Mouse (Mus musculus): ENCODE measurements around the gene Rapgef4. TPM values are rescaled to one million over a fixed set of nuclear protein-coding genes. Genes with fewer than 3 reads are reported as not detected.

The Rapgef4 gene
- polyA plus RNA-seq, 1 experiment, result 8.1 TPM

GRCm38 (mm10) chr2:71985730-71986129 is 4.7 kb downstream of the Rapgef4 start:
- peaks cover 7% of the 10 kb centered on the region for H3K4me1 ChIP-seq (ENCODE audit: control insufficient read depth, insufficient read depth, low read length)
- no peaks in the 10 kb centered on the region for H3K36me3 ChIP-seq (ENCODE audit: control insufficient read depth, insufficient read depth, low read length)
- no peak overlapping the region for H3K4me3 ChIP-seq (ENCODE audit: control insufficient read depth, low read depth, low read length)
- no peaks in the 10 kb centered on the region; the same call in 1 of the 2 replicates for H3K27me3 ChIP-seq (ENCODE audit: control insufficient read depth, insufficient read depth, low read length)
- no peak overlapping the region for H3K27ac ChIP-seq (ENCODE audit: control insufficient read depth, insufficient read depth, low read depth, low read length)
- TF ChIP-seq POLR2A (IDR thresholded peaks at IDR 0.05; ENCODE audit: control insufficient read depth, low read depth, low read length), result no peak
- no peak for TF ChIP-seq CTCF (IDR thresholded peaks at IDR 0.05; ENCODE audit: control insufficient read depth, insufficient read depth, insufficient replicate concordance, low read depth, low read length)

GRCm38 (mm10) chr2:71986276-71986848 is 5.3 kb downstream of the Rapgef4 start:
- Histone ChIP-seq H3K4me3 (ENCODE audit: control insufficient read depth, low read depth, low read length) (no peak overlapping the region), H3K27me3 (ENCODE audit: control insufficient read depth, insufficient read depth, low read length) (no peaks in the 10 kb centered on the region), H3K27ac (ENCODE audit: control insufficient read depth, insufficient read depth, low read depth, low read length) (no peak overlapping the region), H3K36me3 (ENCODE audit: control insufficient read depth, insufficient read depth, low read length) (no peaks in the 10 kb centered on the region), H3K4me1 (ENCODE audit: control insufficient read depth, insufficient read depth, low read length) (peaks cover 3% of the 10 kb centered on the region; the same call in 1 of the 2 replicates)
- TF ChIP-seq CTCF (IDR thresholded peaks at IDR 0.05; ENCODE audit: control insufficient read depth, insufficient read depth, insufficient replicate concordance, low read depth, low read length), result no peak
- no peak for TF ChIP-seq POLR2A (IDR thresholded peaks at IDR 0.05; ENCODE audit: control insufficient read depth, low read depth, low read length)

DNA sequence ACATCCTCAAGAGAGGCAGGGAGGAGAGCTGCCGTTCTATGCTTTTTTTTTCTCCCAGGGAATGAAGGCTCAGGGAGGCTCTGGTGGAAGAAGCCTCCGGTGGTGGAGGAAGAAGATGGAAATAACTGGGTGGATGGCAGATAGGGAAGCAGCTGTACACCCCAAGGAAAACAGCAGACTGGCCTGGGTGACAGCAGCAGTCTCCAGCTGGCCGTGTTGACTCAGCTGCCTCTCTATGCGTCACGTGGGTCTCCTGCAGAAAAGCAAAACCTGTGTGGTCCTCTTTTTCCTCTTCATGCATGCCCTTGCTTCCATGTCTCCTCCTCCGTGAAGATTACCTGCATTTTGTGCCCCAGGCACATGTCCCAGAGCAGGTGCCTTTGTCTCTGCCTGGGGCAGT is 7.5 kb downstream of the Rapgef4 start:
- H3K4me1 ChIP-seq (ENCODE audit: control insufficient read depth, insufficient read depth, low read length), result no peaks in the 10 kb centered on the region

DNA sequence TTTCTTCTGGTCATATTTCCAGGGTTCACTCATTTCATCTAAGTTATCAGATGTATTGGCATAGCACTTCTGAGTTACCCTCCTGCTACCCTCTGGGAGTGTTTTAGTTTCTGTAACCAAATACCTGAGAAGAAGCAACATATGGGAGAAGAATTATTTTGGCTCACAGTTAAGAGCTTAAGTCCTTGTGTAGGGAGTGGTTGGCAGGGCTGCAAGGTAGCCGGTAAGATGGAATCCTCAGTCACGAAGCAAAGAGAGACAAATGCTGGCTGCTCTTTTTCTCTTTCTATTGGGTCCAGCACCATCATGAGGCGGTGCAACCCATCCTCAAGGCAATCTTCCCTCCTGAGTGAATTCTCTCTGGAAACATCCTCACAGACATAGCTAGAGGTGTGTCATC is 11.1 kb downstream of the Rapgef4 start:
- no peaks in the 10 kb centered on the region for H3K36me3 ChIP-seq (ENCODE audit: control insufficient read depth, insufficient read depth, low read length)
- H3K27me3 ChIP-seq (ENCODE audit: control insufficient read depth, insufficient read depth, low read length), result no peaks in the 10 kb centered on the region
- H3K4me1 ChIP-seq (ENCODE audit: control insufficient read depth, insufficient read depth, low read length), result no peaks in the 10 kb centered on the region
- H3K4me3 ChIP-seq (ENCODE audit: control insufficient read depth, low read depth, low read length), result no peak overlapping the region
- no peak overlapping the region for H3K27ac ChIP-seq (ENCODE audit: control insufficient read depth, insufficient read depth, low read depth, low read length)
- TF ChIP-seq POLR2A (IDR thresholded peaks at IDR 0.05; ENCODE audit: control insufficient read depth, low read depth, low read length) (no peak), CTCF (IDR thresholded peaks at IDR 0.05; ENCODE audit: control insufficient read depth, insufficient read depth, insufficient replicate concordance, low read depth, low read length) (no peak)

More for the DNA sequence above, 7.5 kb downstream of the Rapgef4 start:
- Histone ChIP-seq H3K27ac (ENCODE audit: control insufficient read depth, insufficient read depth, low read depth, low read length) (no peak overlapping the region), H3K4me3 (ENCODE audit: control insufficient read depth, low read depth, low read length) (no peak overlapping the region), H3K27me3 (ENCODE audit: control insufficient read depth, insufficient read depth, low read length) (no peaks in the 10 kb centered on the region), H3K36me3 (ENCODE audit: control insufficient read depth, insufficient read depth, low read length) (no peaks in the 10 kb centered on the region)
- TF ChIP-seq CTCF (IDR thresholded peaks at IDR 0.05; ENCODE audit: control insufficient read depth, insufficient read depth, insufficient replicate concordance, low read depth, low read length) (no peak), POLR2A (IDR thresholded peaks at IDR 0.05; ENCODE audit: control insufficient read depth, low read depth, low read length) (no peak)

DNA sequence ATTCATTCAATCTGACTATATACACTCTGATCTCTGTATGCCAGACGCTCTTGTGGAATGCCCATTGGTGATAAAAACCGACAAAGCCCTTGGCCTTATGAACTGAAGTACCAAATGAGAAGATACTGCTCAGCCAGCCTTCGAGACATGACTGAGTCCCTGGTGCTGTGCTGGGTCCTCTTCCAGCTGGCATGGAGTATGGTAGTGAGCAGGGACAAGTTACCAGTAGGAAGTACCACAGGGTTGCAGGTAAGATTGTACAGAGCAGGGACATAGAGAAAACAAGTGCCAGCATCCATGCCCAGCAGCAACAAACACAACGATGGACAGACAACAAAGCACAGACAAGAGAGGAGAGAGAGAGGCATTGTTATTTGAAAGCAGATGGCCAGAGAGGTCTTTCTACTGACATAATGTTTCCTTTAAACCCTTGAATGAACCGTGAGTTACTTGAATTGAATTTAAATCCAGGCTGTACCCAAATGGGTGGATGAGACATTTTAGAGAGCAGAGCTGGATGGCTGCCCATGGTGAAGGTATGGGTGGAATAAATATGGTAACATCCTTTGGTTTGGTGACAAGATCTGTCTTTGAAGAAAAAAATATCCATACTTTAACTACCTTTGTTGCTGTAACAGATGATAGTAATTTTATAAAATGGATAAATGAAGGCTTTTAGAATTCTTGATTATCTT is 12.8 kb downstream of the Rapgef4 start:
- TF ChIP-seq POLR2A (IDR thresholded peaks at IDR 0.05; ENCODE audit: control insufficient read depth, low read depth, low read length) (no peak), CTCF (IDR thresholded peaks at IDR 0.05; ENCODE audit: control insufficient read depth, insufficient read depth, insufficient replicate concordance, low read depth, low read length) (no peak)
- Histone ChIP-seq H3K27ac (ENCODE audit: control insufficient read depth, insufficient read depth, low read depth, low read length) (no peak overlapping the region), H3K4me3 (ENCODE audit: control insufficient read depth, low read depth, low read length) (no peak overlapping the region), H3K27me3 (ENCODE audit: control insufficient read depth, insufficient read depth, low read length) (no peaks in the 10 kb centered on the region), H3K36me3 (ENCODE audit: control insufficient read depth, insufficient read depth, low read length) (no peaks in the 10 kb centered on the region), H3K4me1 (ENCODE audit: control insufficient read depth, insufficient read depth, low read length) (no peaks in the 10 kb centered on the region)

DNA sequence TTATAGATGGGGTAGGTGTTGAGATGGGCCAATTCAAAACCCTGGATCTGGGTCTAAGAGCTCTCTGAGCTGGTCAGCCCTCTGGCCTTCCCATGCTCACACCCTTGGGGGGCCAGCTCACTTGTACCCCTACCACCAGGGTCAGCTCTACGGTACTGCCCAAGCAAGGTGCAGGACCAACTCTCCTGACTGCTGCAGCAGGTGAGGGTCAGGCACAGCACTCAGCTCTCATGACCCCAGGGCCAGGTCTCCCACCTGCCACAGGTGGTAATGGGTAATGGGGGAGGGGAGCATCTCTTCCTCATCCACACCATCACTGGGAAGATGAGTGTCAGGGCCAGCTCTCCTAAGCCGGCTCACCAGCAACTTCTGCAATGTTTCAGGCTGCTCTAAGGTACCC is 17.5 kb downstream of the Rapgef4 start:
- no peak overlapping the region for H3K27ac ChIP-seq (ENCODE audit: control insufficient read depth, insufficient read depth, low read depth, low read length)
- H3K4me1 ChIP-seq (ENCODE audit: control insufficient read depth, insufficient read depth, low read length), result no peaks in the 10 kb centered on the region
- no peak overlapping the region for H3K4me3 ChIP-seq (ENCODE audit: control insufficient read depth, low read depth, low read length)
- H3K36me3 ChIP-seq (ENCODE audit: control insufficient read depth, insufficient read depth, low read length), result no peaks in the 10 kb centered on the region
- TF ChIP-seq POLR2A (IDR thresholded peaks at IDR 0.05; ENCODE audit: control insufficient read depth, low read depth, low read length) (no peak), CTCF (IDR thresholded peaks at IDR 0.05; ENCODE audit: control insufficient read depth, insufficient read depth, insufficient replicate concordance, low read depth, low read length) (no peak)
- no peaks in the 10 kb centered on the region for H3K27me3 ChIP-seq (ENCODE audit: control insufficient read depth, insufficient read depth, low read length)

- TF ChIP-seq POLR2A (IDR thresholded peaks at IDR 0.05; ENCODE audit: control insufficient read depth, low read depth, low read length), result no peak
- no peak for TF ChIP-seq CTCF (IDR thresholded peaks at IDR 0.05; ENCODE audit: control insufficient read depth, insufficient read depth, insufficient replicate concordance, low read depth, low read length)
- Histone ChIP-seq H3K27me3 (ENCODE audit: control insufficient read depth, insufficient read depth, low read length) (no peaks in the 10 kb centered on the region), H3K4me3 (ENCODE audit: control insufficient read depth, low read depth, low read length) (no peak overlapping the region), H3K36me3 (ENCODE audit: control insufficient read depth, insufficient read depth, low read length) (no peaks in the 10 kb centered on the region), H3K27ac (ENCODE audit: control insufficient read depth, insufficient read depth, low read depth, low read length) (no peak overlapping the region), H3K4me1 (ENCODE audit: control insufficient read depth, insufficient read depth, low read length) (peaks cover 8% of the 10 kb centered on the region)
Measured at GRCm38 (mm10) chr2:72000102-72000501, 19.1 kb downstream of the Rapgef4 start.
